Mouse (Mus musculus) heart, embryonic 10.5 days (tissue): ENCODE results near the gene Tmem135. TPM values are rescaled to one million over a fixed set of nuclear protein-coding genes. Genes with fewer than 3 reads are reported as not detected.

Experiments used
- DNase-seq: peaks from one replicate; pipeline ENCODE4 v3.0.0-alpha.2; 2017; ENCODE audit warnings: low spot score
- H3K27ac ChIP-seq: fragments of 300-500 bp; sonication (generic); 2 replicates; pipeline ENCODE4 v1.5.1; 2016; ENCODE audit warnings: mild to moderate bottlenecking
- H3K27me3 ChIP-seq: fragments of 300-500 bp; sonication (generic); 2 replicates; pipeline ENCODE4 v1.6.1; 2016; ENCODE audit warnings: mild to moderate bottlenecking; ENCODE audit not compliant: poor library complexity, insufficient read depth, severe bottlenecking
- H3K36me3 ChIP-seq: fragments of 300-500 bp; sonication (generic); 2 replicates; pipeline ENCODE4 v1.6.1; 2016; ENCODE audit warnings: mild to moderate bottlenecking, moderate library complexity
- H3K4me1 ChIP-seq: fragments of 300-500 bp; sonication (generic); 2 replicates; pipeline ENCODE4 v1.6.1; 2016; ENCODE audit warnings: mild to moderate bottlenecking
- H3K4me3 ChIP-seq: fragments of 300-500 bp; sonication (generic); 2 replicates; pipeline ENCODE4 v1.5.1; 2016; ENCODE audit warnings: mild to moderate bottlenecking, moderate library complexity
- H3K9me3 ChIP-seq: fragments of 300-500 bp; sonication (generic); 2 replicates; pipeline ENCODE4 v1.6.1; 2016; ENCODE audit warnings: mild to moderate bottlenecking, moderate library complexity
- WGBS: fragments of 180-500 bp; shearing (Covaris S2); methylation state at CpG from one replicate; pipeline ENCODE4 v1.1.7; 2016; 5-methylcytosine and 5-hydroxymethylcytosine counted together
- microRNA-seq: library from miRNA; unstranded; fragments of <30 nt; microRNA quantifications from one replicate; pipeline ENCODE4, GENCODE M21; 2017
- polyA plus RNA-seq: library from polyadenylated mRNA; unstranded; fragments of >200 nt; fragmentation: Nextera tagmentation; extraction: Ambion mirVana; gene quantifications from 2 replicates; pipeline ENCODE4 v1.2.1, GENCODE M21; 2016

The Tmem135 gene
- polyA plus RNA-seq, 1 experiment from 2014 or later = 29.2 TPM

DNA sequence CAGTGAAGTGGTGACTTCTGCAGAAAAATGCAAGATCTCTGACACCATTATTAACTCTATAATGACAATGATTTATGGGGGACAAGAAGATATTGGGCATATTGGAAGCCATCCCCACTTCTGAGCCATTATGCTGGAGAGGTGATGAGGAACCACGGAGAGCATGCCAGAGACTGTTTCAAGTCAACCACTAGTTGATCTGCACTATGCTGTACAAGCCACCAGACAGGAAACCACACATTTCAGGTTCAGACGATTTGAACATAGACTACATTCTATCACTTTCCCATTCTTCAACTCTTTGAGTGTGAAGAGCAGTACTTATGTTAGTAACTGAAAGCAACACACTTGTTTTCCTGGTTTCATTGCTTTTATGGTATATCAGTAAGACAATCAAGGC, 297.6 kb downstream of the Tmem135 start:
- H3K27ac ChIP-seq = no peak overlapping the region
- no peaks in the 10 kb centered on the region for H3K4me1 ChIP-seq
- H3K27me3 ChIP-seq = no peaks in the 10 kb centered on the region
- H3K4me3 ChIP-seq = no peak overlapping the region
- no peaks in the 10 kb centered on the region for H3K9me3 ChIP-seq
- no peak for DNase-seq
- no peaks in the 10 kb centered on the region for H3K36me3 ChIP-seq
- 72% methylated on average over 2 of the region's 2 CpGs for WGBS

DNA sequence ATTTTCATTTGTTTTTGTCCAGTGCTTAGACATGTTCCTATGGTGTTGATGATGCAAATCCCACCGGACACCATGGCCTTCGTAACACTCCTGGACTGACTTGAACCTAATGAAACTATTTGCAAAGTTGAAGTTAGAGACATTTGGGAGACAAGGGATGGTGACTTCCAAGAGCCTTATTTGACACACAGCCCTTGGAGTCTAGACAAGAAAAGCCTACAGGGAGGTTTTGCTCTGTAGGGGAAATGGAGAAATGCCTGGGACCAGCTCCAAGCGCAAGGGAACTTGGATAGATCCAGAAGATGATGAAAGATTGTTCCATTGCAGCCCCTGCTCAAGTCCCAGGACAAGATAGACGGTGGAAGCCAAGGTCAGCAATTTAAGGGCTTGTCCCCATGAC, 304.3 kb downstream of the Tmem135 start:
- no peaks in the 10 kb centered on the region for H3K36me3 ChIP-seq
- H3K27ac ChIP-seq = no peak overlapping the region
- no peaks in the 10 kb centered on the region for H3K27me3 ChIP-seq
- no peaks in the 10 kb centered on the region for H3K9me3 ChIP-seq
- no peak for DNase-seq
- H3K4me3 ChIP-seq = no peak overlapping the region
- H3K4me1 ChIP-seq = no peaks in the 10 kb centered on the region
- 77% methylated on average over 4 of the region's 4 CpGs for WGBS

Small RNA genes lying within 50 kb of the gene (microRNA-seq; reads per million reads assigned to microRNA genes)
- not detected for gene Gm22171
- gene Gm24659 = not detected

Other genes with a start within 250 kb of the Tmem135 start
- gene Fzd4, start 133 bp upstream of the Tmem135 start, polyA plus RNA-seq = 9.2 and 9.7 TPM in 2 replicates
- 38.6 and 40.7 TPM in 2 replicates for gene Prss23, start 123.0 kb upstream of the Tmem135 start, polyA plus RNA-seq
- 1.4 and 2.3 TPM in 2 replicates for gene Me3, start 228.2 kb upstream of the Tmem135 start, polyA plus RNA-seq